Mouse (Mus musculus) heart, adult 11 months (tissue): ENCODE data around the gene Acsf2.
A peak's percentile ranks its signal among the peaks of the same experiment; 100 is the strongest.
"Not testable (repeated sequence)": the region's sequence is repeated elsewhere in the genome, so short reads cannot be mapped to it uniquely, and the experiment has no call there.

Source experiments
- DNase-seq: peaks from one replicate; pipeline ENCODE4 v3.0.0; 2022

Gene Acsf2

GRCm38 (mm10) chr11:94601321-94602281, at the start of gene Acsf2:
Acsf2 (minus strand) TSS chr11:94601871.
- peak; percentile 99 for DNase-seq

- DNase-seq: not testable (repeated sequence)
Observed at GRCm38 (mm10) chr11:94651241-94651640, 49.6 kb upstream of the Acsf2 start.

- DNase-seq: no peak
Observed at GRCm38 (mm10) chr11:94646457-94646856, 44.8 kb upstream of the Acsf2 start.

- DNase-seq: no peak
Observed at GRCm38 (mm10) chr11:94644461-94645219, 43.0 kb upstream of the Acsf2 start.

- no peak for DNase-seq
Observed at GRCm38 (mm10) chr11:94634431-94634830, 32.8 kb upstream of the Acsf2 start.

GRCm38 (mm10) chr11:94632988-94633387, 31.3 kb upstream of the Acsf2 start:
- peak; percentile 78 for DNase-seq

- DNase-seq: peak; percentile 73
Observed at GRCm38 (mm10) chr11:94631969-94632368, 30.3 kb upstream of the Acsf2 start.

GRCm38 (mm10) chr11:94630199-94631011, 28.7 kb upstream of the Acsf2 start:
- DNase-seq: peak; percentile 97

- DNase-seq: no peak
Observed at GRCm38 (mm10) chr11:94629884-94630198, 28.2 kb upstream of the Acsf2 start.

GRCm38 (mm10) chr11:94629199-94629883, 27.7 kb upstream of the Acsf2 start, which contains the start of gene Lrrc59:
Lrrc59 (plus strand) TSS chr11:94629767.
- peak; percentile 99 for DNase-seq

GRCm38 (mm10) chr11:94622162-94622561, 20.5 kb upstream of the Acsf2 start:
- DNase-seq: no peak

GRCm38 (mm10) chr11:94621458-94621852, 19.8 kb upstream of the Acsf2 start:
- DNase-seq: no peak

GRCm38 (mm10) chr11:94620766-94621457, 19.2 kb upstream of the Acsf2 start:
- DNase-seq: no peak

GRCm38 (mm10) chr11:94617646-94618045, 16.0 kb upstream of the Acsf2 start:
- no peak for DNase-seq

GRCm38 (mm10) chr11:94615494-94615893, 13.8 kb upstream of the Acsf2 start:
- peak; percentile 56 for DNase-seq

- DNase-seq: no peak
Observed at GRCm38 (mm10) chr11:94614603-94615002, 12.9 kb upstream of the Acsf2 start.

GRCm38 (mm10) chr11:94610744-94611740, 9.4 kb upstream of the Acsf2 start:
- DNase-seq: no peak

- no peak for DNase-seq
Observed at GRCm38 (mm10) chr11:94602356-94602955, 785 bp upstream of the Acsf2 start.

- DNase-seq: no peak
Observed at GRCm38 (mm10) chr11:94600447-94600846, 1.2 kb downstream of the Acsf2 start.
